Mouse (Mus musculus) ES-E14 (cell line): ENCODE results near the gene Btaf1.

ENCODE experiments used
- CHD2 ChIP-seq: IDR thresholded peaks from 2 replicates; pipeline ENCODE4 v1.6.1; 2014; ENCODE audit warnings: mild to moderate bottlenecking, low read depth, low read length, inconsistent platforms
- HCFC1 ChIP-seq: IDR thresholded peaks from 2 replicates; pipeline ENCODE4 v1.6.1; 2012; ENCODE audit warnings: low read length, inconsistent platforms, borderline replicate concordance; ENCODE audit not compliant: insufficient read depth
- MAFK ChIP-seq: IDR thresholded peaks from 2 replicates; pipeline ENCODE4 v1.6.1; 2014; ENCODE audit warnings: mild to moderate bottlenecking, low read depth, low read length, inconsistent platforms; ENCODE audit not compliant: insufficient read depth
- ZC3H11A ChIP-seq: IDR thresholded peaks from 2 replicates; pipeline ENCODE4 v1.6.1; 2012; ENCODE audit warnings: low read depth, mild to moderate bottlenecking, inconsistent platforms, low read length, borderline replicate concordance
- ZNF384 ChIP-seq: IDR thresholded peaks from 2 replicates; pipeline ENCODE4 v1.6.1; 2012; ENCODE audit warnings: low read depth, low read length, inconsistent platforms

DNA sequence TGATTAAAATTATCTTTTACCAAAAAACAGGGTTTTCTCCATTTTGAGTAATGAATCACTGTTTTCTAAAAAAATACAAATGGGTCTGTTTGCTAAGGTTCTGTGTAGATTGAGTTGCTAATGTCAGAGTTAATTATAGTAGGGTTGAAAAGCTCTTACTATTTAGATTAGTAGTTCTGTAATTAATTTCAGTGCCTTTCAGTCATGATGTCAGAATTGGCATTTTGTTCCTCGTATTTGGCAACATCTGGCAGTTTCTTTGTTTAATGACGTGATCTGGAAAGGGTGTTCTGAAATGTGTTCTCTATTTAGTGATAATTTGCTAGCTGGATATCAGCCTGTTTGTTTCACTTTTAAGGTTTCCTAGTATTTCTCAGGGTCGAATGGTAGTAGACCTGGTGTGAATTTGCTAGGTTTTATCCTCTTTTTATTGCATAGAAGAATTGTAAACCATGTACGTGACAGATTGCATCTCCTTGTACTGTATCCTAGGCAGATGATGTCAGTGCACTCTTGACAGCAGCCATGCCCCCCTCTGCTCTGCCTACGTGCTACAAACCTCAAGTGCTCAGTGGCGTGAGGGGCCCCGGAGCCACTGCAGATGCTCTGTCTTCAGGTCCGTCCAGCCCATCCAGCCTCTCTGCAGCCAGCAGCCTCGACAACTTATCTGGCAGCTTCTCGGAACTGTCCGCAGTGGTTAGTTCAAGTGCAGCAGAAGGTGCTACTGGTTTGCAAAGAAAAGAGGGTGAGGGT lies 47.0 kb upstream of the Btaf1 start:
- TF ChIP-seq CHD2 (no peak), ZC3H11A (no peak), ZNF384 (no peak), HCFC1 (no peak), MAFK (no peak)
